Mouse (Mus musculus): ENCODE measurements around the gene Gm6993.

GRCm38 (mm10) chr12:31265005-31265721 lies 24.6 kb downstream of the Gm6993 start, which contains the start of gene Lamb1:
- no peak for TF ChIP-seq CTCF (IDR thresholded peaks at IDR 0.05; ENCODE audit: low read depth)
- no peak for TF ChIP-seq EP300 (IDR thresholded peaks at IDR 0.05; ENCODE audit: low read depth)

Measured in liver, postnatal 0 days (tissue).